Mouse (Mus musculus): Measurements from ENCODE around the gene Slc7a14. TPM values are rescaled to one million over a fixed set of nuclear protein-coding genes. Genes with fewer than 3 reads are reported as not detected.

Slc7a14 gene
- total RNA-seq, 2 experiments from 2014 or later: 3.5 to 4.8 TPM

- DNase-seq: no peak
Measured at GRCm38 (mm10) chr3:31209001-31209400, 101.2 kb downstream of the Slc7a14 start.

- DNase-seq: peak in 1 of 2 experiments; percentile 9
Measured at GRCm38 (mm10) chr3:31208458-31208994, 101.7 kb downstream of the Slc7a14 start.

- DNase-seq: peak; percentile 36 to 49
Measured at GRCm38 (mm10) chr3:31208046-31208445, 102.1 kb downstream of the Slc7a14 start.

GRCm38 (mm10) chr3:31205167-31205566, 105.0 kb downstream of the Slc7a14 start:
- DNase-seq: no peak

GRCm38 (mm10) chr3:31203947-31204346, 106.2 kb downstream of the Slc7a14 start:
- DNase-seq: no peak

GRCm38 (mm10) chr3:31199162-31199877, 110.9 kb downstream of the Slc7a14 start:
- no peak for DNase-seq

- DNase-seq: no peak
Measured at GRCm38 (mm10) chr3:31191402-31191801, 118.8 kb downstream of the Slc7a14 start.

GRCm38 (mm10) chr3:31190342-31190741, 119.8 kb downstream of the Slc7a14 start:
- DNase-seq: no peak

GRCm38 (mm10) chr3:31166365-31166871, 143.8 kb downstream of the Slc7a14 start:
- no peak for DNase-seq

GRCm38 (mm10) chr3:31165803-31166202, 144.4 kb downstream of the Slc7a14 start:
- no peak for DNase-seq

GRCm38 (mm10) chr3:31162860-31163259, 147.3 kb downstream of the Slc7a14 start:
- no peak for DNase-seq

GRCm38 (mm10) chr3:31161336-31161735, 148.8 kb downstream of the Slc7a14 start:
- no peak for DNase-seq

GRCm38 (mm10) chr3:31160046-31160445, 150.1 kb downstream of the Slc7a14 start:
- DNase-seq: no peak

- DNase-seq: no peak
Measured at GRCm38 (mm10) chr3:31157776-31158175, 152.4 kb downstream of the Slc7a14 start.

- DNase-seq: no peak
Measured at GRCm38 (mm10) chr3:31156126-31156525, 154.1 kb downstream of the Slc7a14 start.

Other genes with a start within 250 kb of the Slc7a14 start
- gene Skil, start 215.3 kb downstream of the Slc7a14 start, total RNA-seq (2021): 10 to 100 TPM; 36.1 to 38.7 TPM
- gene Cldn11, start 160.5 kb downstream of the Slc7a14 start, total RNA-seq (2021): 10 to 100 TPM; 10.7 to 15.3 TPM